In genomic region chr15:6555536-6555935, GRCm38 (mm10) we compare ENCODE assay signal across 15 mouse cellular contexts. TPM values are rescaled to one million over a fixed set of nuclear protein-coding genes. Genes with fewer than 3 reads are reported as not detected.
DNase-seq lines count a peak whose midpoint lies in the region; ATAC-seq and TF ChIP-seq lines count a peak whose summit lies in the region.
"Had no signal": no experiment of that assay in that cellular context is flagged by ENCODE, and none has a peak within 500 bp of the region (broad histone marks: within the 10 kb centered on the region; RNA-seq: fewer than 3 reads in every experiment).

No protein-coding gene starts in this region.

- H3K27me3 ChIP-seq in intestine, postnatal 0 days (replicated peaks; ENCODE audit: control insufficient read depth, insufficient read depth, low read length), result no peaks in the 10 kb centered on the region
- no peaks in the 10 kb centered on the region for H3K27me3 ChIP-seq in intestine, embryonic 16.5 days (replicated peaks; ENCODE audit: control insufficient read depth, insufficient read depth, low read length)

- no peak overlapping the region for H3K27ac ChIP-seq in intestine, postnatal 0 days (ENCODE audit: low read depth, low read length)
- H3K27ac ChIP-seq in intestine, embryonic 16.5 days (ENCODE audit: low read length), result no peak overlapping the region
- no peak overlapping the region; the same call in 1 of the 2 replicates for H3K27ac ChIP-seq in left cerebral cortex, adult 2 months
- H3K27ac ChIP-seq: forebrain, embryonic 10.5 days had no signal

- H3K4me1 ChIP-seq in intestine, postnatal 0 days (replicated peaks; ENCODE audit: control insufficient read depth, insufficient read depth, low read length), result no peaks in the 10 kb centered on the region
- H3K4me1 ChIP-seq in intestine, embryonic 16.5 days (ENCODE audit: control insufficient read depth, insufficient read depth, low read length), result no peaks in the 10 kb centered on the region

- peak; percentile 27 for DNase-seq in right cerebral cortex, adult 18-20 months
- DNase-seq in right cerebral cortex, postnatal 25 days, result no peak
- peak; percentile 70 for DNase-seq in brain, adult 2 months (ENCODE audit: low read depth, low spot score)
- peak; percentile 43 to 64 for DNase-seq in natural killer cell, adult 2 months (ENCODE audit: low spot score in 2 of 2)
- DNase-seq in urinary bladder, postnatal 4 days (ENCODE audit: low spot score in 2 of 2), result no peak
- DNase-seq in left cerebral cortex, adult 2 months (ENCODE audit: extremely low spot score in 1 of 2, low spot score in 2 of 2), result no peak
- DNase-seq: adrenal gland, postnatal 14 days; cerebellum, postnatal 36 days; gastrocnemius, postnatal 10 days; kidney, adult 11 months; lung, embryonic 14.5 days; right cerebral cortex, postnatal 14 days had no signal

- 65% methylated on average over 2 of the region's 2 CpGs for WGBS in intestine, postnatal 0 days
- WGBS in intestine, embryonic 16.5 days, result 57% methylated on average over 2 of the region's 2 CpGs

- TF ChIP-seq CTCF in intestine, postnatal 0 days (IDR thresholded peaks at IDR 0.05; ENCODE audit: low read depth), result no peak
- no peak for TF ChIP-seq CTCF in left cerebral cortex, adult 2 months (IDR thresholded peaks at IDR 0.05)

- H3K4me2 ChIP-seq in intestine, postnatal 0 days (replicated peaks; ENCODE audit: low read depth), result no peak overlapping the region
- no peak overlapping the region for H3K4me2 ChIP-seq in intestine, embryonic 16.5 days (ENCODE audit: low read depth, low read length)
- H3K4me2 ChIP-seq: lung, embryonic 14.5 days had no signal

- intact Hi-C loops in left cerebral cortex, adult 2 months (cut with DNase I), result no loop called here

- H3K36me3 ChIP-seq in intestine, postnatal 0 days (ENCODE audit: control insufficient read depth, insufficient read depth), result no peaks in the 10 kb centered on the region
- H3K36me3 ChIP-seq in intestine, embryonic 16.5 days (ENCODE audit: control insufficient read depth, insufficient read depth, low read length), result no peaks in the 10 kb centered on the region
- H3K36me3 ChIP-seq: forebrain, embryonic 10.5 days had no signal

- H3K9ac ChIP-seq in intestine, postnatal 0 days (ENCODE audit: low read depth, low read length), result no peak overlapping the region
- H3K9ac ChIP-seq in intestine, embryonic 16.5 days (ENCODE audit: low read depth, low read length), result no peak overlapping the region
- H3K9ac ChIP-seq: lung, embryonic 14.5 days had no signal

- 0 out of 2 replicates have a peak, but pooled peaks have one; percentile 16 for ATAC-seq in intestine, postnatal 0 days
- no peak for ATAC-seq in intestine, embryonic 16.5 days

- no peak overlapping the region for H3K4me3 ChIP-seq in intestine, postnatal 0 days (ENCODE audit: low read depth, low read length)
- H3K4me3 ChIP-seq in intestine, embryonic 16.5 days (ENCODE audit: low read length), result no peak overlapping the region
- H3K4me3 ChIP-seq in left cerebral cortex, adult 2 months, result no peak overlapping the region
- H3K4me3 ChIP-seq: forebrain, embryonic 10.5 days had no signal

- no peaks in the 10 kb centered on the region for H3K9me3 ChIP-seq in intestine, postnatal 0 days (ENCODE audit: control insufficient read depth)
- H3K9me3 ChIP-seq in intestine, embryonic 16.5 days (ENCODE audit: control insufficient read depth, low read length), result no peaks in the 10 kb centered on the region
- H3K9me3 ChIP-seq: forebrain, embryonic 10.5 days had no signal

RNA-seq across cellular contexts. Expression of gene Fyb, which starts 32.9 kb away (rescaled TPM):
- polyA plus RNA-seq in intestine, postnatal 0 days (2015; fragmentation: Nextera tagmentation; extraction: Ambion mirVana), result 4.7 and 5.4 TPM in 2 replicates
- polyA plus RNA-seq in intestine, embryonic 16.5 days (2015; fragmentation: Nextera tagmentation; extraction: Ambion mirVana), result 7.9 and 10.3 TPM in 2 replicates
- 1 to 10 TPM; 9.2 to 9.9 TPM for total RNA-seq in left cerebral cortex, adult 2 months (2021)

Comparison
In these comparisons a context has a peak if more than half of its experiments do, and no peak if none do; other contexts are left out.
1. DNase-seq: peak in right cerebral cortex, adult 18-20 months (single experiment), brain, adult 2 months (single experiment) and natural killer cell, adult 2 months (2 of 2); none in right cerebral cortex, postnatal 25 days (single experiment), urinary bladder, postnatal 4 days (0 of 2) and left cerebral cortex, adult 2 months (0 of 2).